Mouse (Mus musculus) midbrain, postnatal 0 days (tissue): ENCODE results near the gene Dhx29. TPM values are rescaled to one million over a fixed set of nuclear protein-coding genes. Genes with fewer than 3 reads are reported as not detected.

Experiments
- ATAC-seq: fragments of 200-750 bp; cut with Nextera tagmentation; 2 replicates; pipeline ENCODE4 v1.8.0; 2017; ENCODE audit warnings: moderate number of reproducible peaks, mild to moderate bottlenecking, moderate TSS enrichment, moderate library complexity; ENCODE audit not compliant: low FRiP score
- DNase-seq: peaks from one replicate; pipeline ENCODE4 v3.0.0-alpha.2; 2015; ENCODE audit warnings: low spot score
- H3K27ac ChIP-seq: fragments of 300-500 bp; sonication (generic); 2 replicates; pipeline ENCODE4 v1.5.1; 2014; ENCODE audit warnings: low read depth, mild to moderate bottlenecking, low read length, mixed read lengths
- H3K27me3 ChIP-seq: fragments of 300-500 bp; sonication (generic); 2 replicates; pipeline ENCODE4 v1.6.1; 2014; ENCODE audit warnings: low read length, control low read depth, mixed read lengths; ENCODE audit not compliant: insufficient read depth
- H3K36me3 ChIP-seq: fragments of 300-500 bp; sonication (generic); 2 replicates; pipeline ENCODE4 v1.6.1; 2014; ENCODE audit warnings: low read length, control low read depth, mixed read lengths; ENCODE audit not compliant: insufficient read depth
- H3K4me1 ChIP-seq: fragments of 300-500 bp; sonication (generic); 2 replicates; pipeline ENCODE4 v1.6.1; 2014; ENCODE audit warnings: mild to moderate bottlenecking, control low read depth, antibody characterized with exemption, low read length, mixed read lengths; ENCODE audit not compliant: insufficient read depth
- H3K4me2 ChIP-seq: fragments of 300-500 bp; sonication (generic); 2 replicates; pipeline ENCODE4 v1.6.1; 2014; ENCODE audit warnings: low read depth, mild to moderate bottlenecking, low read length, mixed read lengths; ENCODE audit not compliant: poor library complexity, severe bottlenecking
- H3K4me3 ChIP-seq: fragments of 300-500 bp; sonication (generic); 2 replicates; pipeline ENCODE4 v1.5.1; 2014; ENCODE audit warnings: low read depth, mild to moderate bottlenecking, low read length, moderate library complexity
- H3K9ac ChIP-seq: fragments of 300-500 bp; sonication (generic); replicated peaks from 2 replicates; pipeline ENCODE4 v1.6.1; 2014; ENCODE audit warnings: mild to moderate bottlenecking, low read length, moderate library complexity, mixed read lengths; ENCODE audit not compliant: poor library complexity, severe bottlenecking
- H3K9me3 ChIP-seq: fragments of 300-500 bp; sonication (generic); 2 replicates; pipeline ENCODE4 v1.6.1; 2016; ENCODE audit warnings: low read length, control low read depth
- CTCF ChIP-seq: IDR thresholded peaks from 2 replicates; pipeline ENCODE4 v1.5.1; 2016; ENCODE audit warnings: antibody characterized with exemption, mild to moderate bottlenecking
- WGBS: fragments of 180-500 bp; shearing (Covaris S2); extraction: QIAGEN DNeasy Blood & Tissue Kit; methylation state at CpG from one replicate; pipeline ENCODE4 v1.1.7; 2014; 5-methylcytosine and 5-hydroxymethylcytosine counted together
- polyA plus RNA-seq: library from polyadenylated mRNA; unstranded; fragments of >200 nt; fragmentation: Nextera tagmentation; extraction: Ambion mirVana; gene quantifications from 2 replicates; pipeline ENCODE4 v1.2.1, GENCODE M21; 2015
- total RNA-seq: library from RNA; depleted of rRNA; stranded (reverse); fragments of >200 nt; gene quantifications from 2 replicates; pipeline ENCODE4 v1.2.3, GENCODE M21; 2014

Dhx29 gene
- total and polyA plus RNA-seq, 2 experiments from 2014 or later = 18.0 to 30.6 TPM

DNA sequence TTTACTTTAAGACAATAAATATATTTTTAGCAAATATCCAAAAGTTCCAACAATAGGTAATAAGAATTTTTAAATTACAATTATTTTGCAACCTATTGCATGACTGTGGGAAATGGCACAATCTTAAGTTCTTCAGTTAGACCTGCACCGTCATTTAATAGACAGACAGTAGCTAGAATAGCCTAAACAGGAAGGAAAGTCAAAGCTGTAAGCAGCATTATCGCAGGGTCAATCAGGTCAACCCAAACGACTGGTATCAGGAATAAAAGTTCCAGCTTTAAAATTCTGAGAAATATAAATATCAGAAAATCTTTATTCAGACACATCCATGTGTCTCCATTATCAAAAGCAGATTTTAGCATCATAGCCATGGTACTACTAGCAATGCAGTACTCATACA is 6.3 kb upstream of the Dhx29 start:
- 84% methylated on average over 3 of the region's 3 CpGs for WGBS

GRCm38 (mm10) chr13:112925266-112925665 is 2.0 kb upstream of the Dhx29 start:
- Histone ChIP-seq H3K27ac (no peak overlapping the region), H3K4me2 (no peak overlapping the region), H3K27me3 (no peaks in the 10 kb centered on the region), H3K36me3 (peaks cover under 1% of the 10 kb centered on the region), H3K9me3 (no peaks in the 10 kb centered on the region), H3K4me3 (no peak overlapping the region), H3K4me1 (peaks cover 7% of the 10 kb centered on the region; the same call in 1 of the 2 replicates), H3K9ac (no peak overlapping the region)
- DNase-seq = no peak
- no peak for ATAC-seq
- 78% methylated on average over 6 of the region's 6 CpGs for WGBS
- no peak for TF ChIP-seq CTCF

More for the DNA sequence above, 6.3 kb upstream of the Dhx29 start:
- ATAC-seq = no peak
- no peak overlapping the region for H3K4me2 ChIP-seq
- peaks cover 3% of the 10 kb centered on the region; the same call in 1 of the 2 replicates for H3K4me1 ChIP-seq
- H3K36me3 ChIP-seq = peaks cover 14% of the 10 kb centered on the region
- no peak for TF ChIP-seq CTCF
- no peak overlapping the region for H3K9ac ChIP-seq
- H3K27ac ChIP-seq = no peak overlapping the region
- no peaks in the 10 kb centered on the region for H3K9me3 ChIP-seq
- no peak overlapping the region for H3K4me3 ChIP-seq
- DNase-seq = no peak
- no peaks in the 10 kb centered on the region for H3K27me3 ChIP-seq

- TF ChIP-seq CTCF = no peak
- no peak for ATAC-seq
- H3K9me3 ChIP-seq = no peaks in the 10 kb centered on the region
- H3K4me3 ChIP-seq = peak overlapping the region; percentile 93
- H3K36me3 ChIP-seq = peaks cover 8% of the 10 kb centered on the region
- WGBS = 82% methylated on average over 4 of the region's 4 CpGs
- H3K9ac ChIP-seq = no peak overlapping the region
- H3K27ac ChIP-seq = no peak overlapping the region
- no peak for DNase-seq
- H3K27me3 ChIP-seq = no peaks in the 10 kb centered on the region
- H3K4me1 ChIP-seq = peaks cover 7% of the 10 kb centered on the region; the same call in 1 of the 2 replicates
- peak overlapping the region; percentile 73 for H3K4me2 ChIP-seq
Measured at GRCm38 (mm10) chr13:112925976-112926375, 1.3 kb upstream of the Dhx29 start.

- peak; percentile 25 for DNase-seq
- H3K27me3 ChIP-seq = no peaks in the 10 kb centered on the region
- peak overlapping the region; percentile 71 for H3K27ac ChIP-seq
- peaks cover 7% of the 10 kb centered on the region; the same call in 1 of the 2 replicates for H3K4me1 ChIP-seq
- ATAC-seq = no peak
- WGBS = under 1% methylated on average over 19 of the region's 19 CpGs
- H3K9me3 ChIP-seq = no peaks in the 10 kb centered on the region
- H3K4me2 ChIP-seq = peak overlapping the region; percentile 73
- H3K9ac ChIP-seq = peak overlapping the region; percentile 83
- peaks cover 10% of the 10 kb centered on the region for H3K36me3 ChIP-seq
- no peak for TF ChIP-seq CTCF
- H3K4me3 ChIP-seq = peak overlapping the region; percentile 93
Measured at GRCm38 (mm10) chr13:112926796-112927195, 458 bp upstream of the Dhx29 start.

DNA sequence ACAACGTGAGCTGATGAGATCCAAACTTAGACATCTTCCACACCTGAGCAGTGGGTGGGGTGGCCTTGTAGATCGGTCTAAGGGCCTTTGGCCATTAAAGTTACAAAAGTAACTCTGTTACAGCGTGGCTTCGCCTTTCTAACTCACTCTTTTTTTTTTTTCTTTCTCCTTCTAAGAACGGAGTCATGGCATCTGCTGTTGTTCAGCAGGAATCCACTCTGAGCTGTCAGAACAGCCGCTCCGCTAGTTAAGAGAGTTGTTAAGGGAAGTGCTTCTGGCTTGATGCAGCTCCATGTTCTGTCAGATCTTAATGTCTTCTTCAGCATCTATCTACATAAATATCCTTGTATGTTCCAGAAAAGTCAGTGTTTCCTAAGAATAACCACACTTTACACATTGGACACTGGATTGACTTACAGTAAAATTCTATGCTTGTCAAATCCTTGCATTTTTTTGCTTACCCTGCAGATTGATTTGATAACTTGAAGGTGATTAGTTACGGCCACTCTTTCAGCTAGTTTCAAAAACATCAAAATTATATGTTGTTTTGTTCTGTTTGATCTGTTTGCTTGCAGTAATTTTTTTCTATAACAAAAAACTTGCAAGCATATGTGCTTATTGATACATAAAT is 899 bp downstream of the Dhx29 start:
- no peaks in the 10 kb centered on the region for H3K27me3 ChIP-seq
- peak overlapping the region; percentile 93 for H3K4me3 ChIP-seq
- H3K36me3 ChIP-seq = peaks cover 20% of the 10 kb centered on the region
- 7% methylated on average over 8 of the region's 8 CpGs for WGBS
- no peak for TF ChIP-seq CTCF
- DNase-seq (peak; percentile 28), ATAC-seq (peak; percentile 11; the same call in 1 of the 2 replicates)
- H3K9ac ChIP-seq = peak overlapping the region; percentile 83
- H3K27ac ChIP-seq = peak overlapping the region; percentile 65; the same call in 1 of the 2 replicates
- H3K4me1 ChIP-seq = peaks cover 7% of the 10 kb centered on the region; the same call in 1 of the 2 replicates
- peak overlapping the region; percentile 70 for H3K4me2 ChIP-seq
- no peaks in the 10 kb centered on the region for H3K9me3 ChIP-seq

DNA sequence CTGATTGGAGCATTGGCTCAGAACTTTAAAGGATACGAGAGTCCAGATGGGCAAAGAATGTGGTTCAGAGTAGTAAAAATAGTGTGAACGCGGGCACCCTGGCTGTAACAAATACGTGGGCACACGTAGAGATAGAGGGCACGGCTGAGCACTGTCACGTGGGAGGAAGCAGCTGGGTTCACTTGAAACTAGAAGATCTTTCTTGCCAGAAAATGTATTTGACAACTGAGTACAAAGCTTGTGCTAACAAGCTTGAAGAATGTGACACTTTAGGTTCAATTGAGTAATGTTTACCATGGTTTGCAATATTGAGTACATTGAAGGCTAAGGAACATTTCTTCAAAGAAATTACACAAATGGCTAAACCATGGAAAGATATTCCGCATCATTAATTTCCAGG is 10.9 kb downstream of the Dhx29 start:
- Histone ChIP-seq H3K9me3 (no peaks in the 10 kb centered on the region), H3K4me3 (no peak overlapping the region), H3K27ac (no peak overlapping the region), H3K27me3 (no peaks in the 10 kb centered on the region), H3K4me2 (no peak overlapping the region), H3K36me3 (peaks cover 55% of the 10 kb centered on the region), H3K4me1 (no peaks in the 10 kb centered on the region), H3K9ac (no peak overlapping the region)
- DNase-seq (no peak), ATAC-seq (no peak)
- 96% methylated on average over 8 of the region's 8 CpGs for WGBS
- no peak for TF ChIP-seq CTCF
